Mouse (Mus musculus): ENCODE results near the gene Apoc1. TPM values are rescaled to one million over a fixed set of nuclear protein-coding genes. Genes with fewer than 3 reads are reported as not detected.

The Apoc1 gene
- 1 to 10 TPM; 2.2 to 8.9 TPM for total RNA-seq (2021)
- long read RNA-seq, experiment 1 = 0 reads
- long read RNA-seq, experiment 2, partial matches to known transcripts = 0 of 1 reads
- long read RNA-seq, experiment 2, other reads (novel, unspliced or antisense) = 0 of 1 reads

DNA sequence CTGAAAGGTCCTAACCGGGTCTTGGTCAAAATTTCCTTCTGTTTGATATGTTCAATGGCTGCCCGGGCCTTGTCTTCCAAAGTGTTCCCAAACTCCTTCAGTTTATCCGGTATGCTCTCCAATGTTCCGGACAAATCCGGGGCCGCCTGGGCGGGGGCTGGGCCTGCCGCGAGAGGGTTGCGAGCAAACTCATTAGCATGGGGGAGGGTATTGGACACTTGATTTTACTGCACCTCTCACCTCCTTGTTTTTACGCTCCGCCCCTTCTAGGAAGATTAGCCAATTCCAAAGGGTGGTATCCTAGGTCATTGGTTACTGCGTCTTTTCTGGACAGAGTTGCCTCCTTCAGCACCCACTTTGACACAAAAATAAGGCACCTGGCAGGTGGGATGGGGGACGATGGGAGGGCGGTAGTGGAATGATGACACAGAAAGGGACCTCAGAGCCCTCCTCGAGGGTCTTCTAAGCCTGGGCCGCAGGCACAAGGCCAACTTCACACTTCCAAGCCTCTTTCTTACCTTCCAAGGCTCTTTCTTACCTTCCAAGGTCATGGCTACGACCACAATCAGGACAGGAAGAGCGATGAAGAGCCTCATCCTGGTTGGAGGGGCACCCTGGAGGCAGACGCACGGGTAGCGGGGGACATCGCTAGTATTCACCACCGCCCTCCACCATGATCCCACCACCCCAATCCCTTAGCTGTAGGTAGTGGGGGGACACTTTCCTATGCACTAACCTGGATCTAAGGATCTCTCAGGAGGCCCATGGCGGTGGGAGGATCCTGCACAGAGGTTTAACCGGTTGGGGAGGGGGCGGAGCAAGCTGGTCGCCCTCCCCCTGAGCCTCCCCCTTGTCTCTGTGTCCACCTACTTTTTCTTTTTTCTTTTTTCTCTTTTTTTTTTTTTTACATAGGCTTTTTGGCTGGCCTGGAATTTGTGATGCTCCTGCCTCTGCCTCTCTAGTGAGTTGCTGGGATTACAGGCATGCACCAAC is at the start of gene Apoc1:
Gene Apoc1 (minus strand): TSS at position 788 of the 993 bp plus-strand sequence.
- no peak for DNase-seq
- intact Hi-C loops (cut with DNase I) = no loop called here

DNA sequence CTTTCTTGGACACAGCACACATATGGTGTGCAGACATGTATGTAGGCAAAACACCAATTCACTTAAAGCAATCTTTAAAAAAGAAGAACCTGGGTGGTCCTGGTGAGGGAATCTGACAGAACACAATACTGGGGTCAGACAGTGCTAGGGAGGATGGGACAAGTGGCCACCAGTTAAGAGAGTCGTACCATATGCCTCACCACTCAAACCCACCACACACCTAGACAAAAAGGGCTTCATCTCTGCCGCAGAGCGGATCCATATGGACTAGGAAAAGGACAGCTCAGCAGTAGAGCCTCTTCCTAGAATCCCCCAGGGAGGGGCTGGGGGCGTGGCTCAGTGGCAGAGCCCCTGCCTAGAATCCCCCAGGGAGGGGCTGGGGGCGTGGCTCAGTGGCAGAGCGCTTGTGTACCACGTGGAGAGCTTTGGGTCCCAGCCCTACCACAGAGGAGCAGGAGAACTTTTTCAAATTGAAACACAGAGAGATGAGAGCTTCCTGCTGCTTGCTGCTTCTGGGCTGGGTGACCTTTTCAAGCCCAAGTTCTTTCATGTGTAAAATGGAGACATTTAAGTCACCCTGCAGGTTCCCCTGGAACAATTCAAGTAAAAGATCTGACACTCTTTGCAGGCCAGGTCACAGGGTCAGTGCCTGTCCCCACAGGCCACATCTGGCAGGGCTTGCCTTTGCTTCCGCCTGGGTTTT is 49.0 kb upstream of the Apoc1 start:
- DNase-seq = peak; percentile 26 to 38
- intact Hi-C loops (cut with DNase I) = no loop called here

DNA sequence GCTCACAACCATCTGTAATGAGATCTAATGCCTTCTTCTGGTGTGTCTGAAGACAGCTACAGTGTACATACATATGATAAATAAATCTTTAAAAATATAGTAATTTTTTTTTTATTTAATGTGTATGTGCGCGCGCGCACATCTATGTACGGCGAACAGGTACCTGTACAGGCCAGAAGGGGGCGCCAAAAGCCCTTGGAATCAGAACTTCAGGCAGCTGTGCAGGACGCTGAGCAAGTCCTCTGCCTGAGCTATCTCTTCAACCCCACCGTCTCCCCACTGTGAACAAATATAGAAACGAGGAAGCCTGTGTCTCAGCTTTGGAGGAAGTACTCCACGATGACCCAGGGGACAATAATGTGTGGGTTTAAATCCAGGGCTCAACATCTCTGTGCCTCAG is 47.8 kb upstream of the Apoc1 start:
- intact Hi-C loops (cut with DNase I) = no loop called here
- peak in 1 of 2 experiments; percentile 34 for DNase-seq

DNA sequence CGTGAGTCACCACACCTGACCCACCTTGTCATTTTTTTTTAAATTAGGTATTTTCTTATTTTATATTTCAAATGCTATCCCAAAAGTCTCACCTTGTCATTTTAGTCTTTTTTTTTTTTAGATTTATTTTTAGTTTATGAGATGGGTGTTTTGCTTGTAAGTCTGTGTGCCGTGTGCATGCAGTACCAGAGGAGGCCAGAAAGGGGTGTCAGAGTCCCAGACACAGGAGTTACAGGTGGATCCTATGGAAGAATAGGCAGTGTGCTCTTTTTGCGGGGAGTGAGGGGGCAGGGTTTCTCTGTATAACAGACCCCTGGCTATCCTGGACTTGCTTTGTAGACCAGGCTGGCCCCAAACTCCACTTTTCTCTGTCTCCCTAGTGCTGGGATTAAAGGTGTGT is 46.3 kb upstream of the Apoc1 start:
- DNase-seq = no peak
- intact Hi-C loops (cut with DNase I) = no loop called here

DNA sequence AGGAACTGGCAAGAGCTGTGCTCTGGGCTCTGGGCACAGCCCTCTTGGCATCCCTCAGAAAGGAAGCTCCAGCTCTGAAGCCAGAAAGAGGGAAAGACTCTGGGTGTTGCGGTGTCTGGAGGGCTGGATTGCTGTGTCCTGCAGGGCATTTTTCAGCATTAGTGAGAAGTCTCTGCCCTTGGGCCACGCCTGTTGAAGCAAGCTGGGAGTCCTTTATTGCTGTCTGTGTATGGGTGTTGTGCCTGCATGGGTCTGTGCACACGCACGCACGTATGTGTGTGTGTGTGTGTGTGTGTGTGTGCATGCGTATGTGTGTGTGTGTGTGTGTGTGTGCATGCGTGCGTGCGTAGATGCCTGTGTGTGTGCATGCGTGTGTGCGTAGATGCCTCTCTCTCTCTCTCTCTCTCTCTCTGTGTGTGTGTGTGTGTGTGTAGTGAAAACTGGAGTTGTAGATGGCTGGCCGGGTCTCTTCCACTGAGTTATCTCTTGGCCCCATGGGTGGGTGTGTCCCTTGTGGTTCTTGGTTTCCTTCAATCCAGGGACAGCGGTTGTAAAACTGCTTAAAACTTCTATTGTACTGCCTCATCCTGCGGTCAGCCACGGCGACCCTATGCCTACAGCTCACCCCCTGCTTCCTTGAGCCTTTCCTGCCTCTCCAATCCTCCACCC is 44.1 kb upstream of the Apoc1 start:
- no peak for DNase-seq
- intact Hi-C loops (cut with DNase I) = no loop called here

DNA sequence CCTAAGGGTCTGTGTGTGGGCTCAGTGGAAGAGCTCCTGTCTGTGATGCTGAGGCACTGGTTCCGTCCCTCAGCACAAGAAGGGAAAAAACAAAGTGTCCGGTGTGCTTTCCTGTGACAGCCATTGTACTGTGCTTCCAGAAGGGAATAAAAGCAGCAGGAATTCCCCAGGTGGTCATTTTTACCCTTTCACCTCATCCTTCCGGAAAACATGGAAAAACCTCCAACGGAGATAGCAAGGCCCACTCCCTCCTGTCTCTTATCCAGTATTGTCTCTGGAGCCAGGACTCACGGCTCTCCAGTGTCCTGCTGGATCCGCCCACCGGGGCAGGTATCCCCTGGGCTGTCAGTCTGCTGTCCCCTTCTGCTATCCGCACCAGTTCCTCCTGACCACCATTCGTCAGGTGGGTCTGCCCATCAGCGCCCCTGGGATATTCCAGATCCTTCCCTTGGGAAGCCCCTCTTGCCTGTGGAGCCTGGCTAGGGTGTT is 41.8 kb upstream of the Apoc1 start:
- intact Hi-C loops (cut with DNase I) = no loop called here
- no peak for DNase-seq

DNA sequence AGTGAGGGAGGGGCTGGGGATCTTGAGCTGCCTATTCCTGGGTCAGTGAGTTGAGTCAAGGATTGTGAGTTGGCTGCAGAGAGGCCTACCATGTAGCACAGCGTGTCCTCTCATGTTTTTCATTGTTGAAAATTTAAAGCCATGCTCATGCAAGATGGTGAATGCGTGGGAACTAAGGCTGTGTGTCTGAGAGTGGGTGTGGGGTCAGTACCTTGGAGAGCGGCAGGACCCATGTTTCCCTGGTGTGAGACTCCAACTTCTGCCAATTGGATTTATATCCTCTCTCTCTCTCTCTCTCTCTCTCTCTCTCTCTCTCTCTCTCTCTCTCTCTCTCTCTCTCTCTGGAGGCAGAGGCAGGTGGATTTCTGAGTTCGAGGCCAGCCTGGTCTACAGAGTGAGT is 34.1 kb upstream of the Apoc1 start:
- intact Hi-C loops (cut with DNase I) = no loop called here

DNA sequence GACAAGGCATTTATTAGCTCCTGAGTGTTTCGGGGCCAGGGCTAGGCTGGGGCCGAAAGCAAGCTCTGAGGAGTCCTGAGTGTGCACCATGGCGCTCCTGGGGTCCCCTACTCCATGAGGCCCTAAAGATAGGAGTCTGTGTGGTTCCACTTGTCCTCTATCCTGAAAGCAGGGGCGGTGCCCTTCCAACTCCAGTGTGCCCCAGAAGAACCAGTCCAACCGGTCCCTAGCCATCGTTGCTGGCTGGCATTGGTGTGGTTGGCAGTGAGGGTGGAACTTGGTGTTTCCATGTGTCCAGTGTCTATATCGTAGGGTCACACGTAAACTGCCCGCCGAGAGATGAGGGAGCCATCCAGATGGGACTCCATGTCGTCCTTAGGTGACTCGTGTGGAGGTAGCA is 31.7 kb upstream of the Apoc1 start:
- intact Hi-C loops (cut with DNase I) = no loop called here

More for the DNA sequence above, 34.1 kb upstream of the Apoc1 start:
- no peak for DNase-seq

DNA sequence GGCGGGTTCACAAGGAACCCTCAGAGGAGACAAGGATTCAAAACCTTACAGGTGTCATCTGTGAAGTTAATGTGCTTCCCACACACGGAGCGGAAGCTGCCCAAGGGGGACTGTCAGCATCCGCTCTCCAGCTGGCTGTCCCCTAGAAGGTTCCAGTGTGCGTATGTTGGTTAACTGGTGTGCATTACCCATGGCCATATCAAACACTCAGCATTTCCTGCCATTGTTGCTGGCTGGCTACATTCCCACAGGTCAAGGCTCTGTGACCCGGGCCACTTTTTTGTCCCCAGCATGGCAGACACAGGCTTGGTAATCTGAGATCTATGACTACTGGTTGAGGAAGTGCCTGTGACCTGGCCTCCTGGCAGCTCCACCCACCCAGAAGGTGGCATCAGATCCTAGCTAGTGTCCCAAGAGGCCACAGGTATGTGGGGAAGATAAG is 30.3 kb upstream of the Apoc1 start:
- peak; percentile 62 to 66 for DNase-seq
- intact Hi-C loops (cut with DNase I) = no loop called here

More for the DNA sequence above, 31.7 kb upstream of the Apoc1 start:
- no peak for DNase-seq

DNA sequence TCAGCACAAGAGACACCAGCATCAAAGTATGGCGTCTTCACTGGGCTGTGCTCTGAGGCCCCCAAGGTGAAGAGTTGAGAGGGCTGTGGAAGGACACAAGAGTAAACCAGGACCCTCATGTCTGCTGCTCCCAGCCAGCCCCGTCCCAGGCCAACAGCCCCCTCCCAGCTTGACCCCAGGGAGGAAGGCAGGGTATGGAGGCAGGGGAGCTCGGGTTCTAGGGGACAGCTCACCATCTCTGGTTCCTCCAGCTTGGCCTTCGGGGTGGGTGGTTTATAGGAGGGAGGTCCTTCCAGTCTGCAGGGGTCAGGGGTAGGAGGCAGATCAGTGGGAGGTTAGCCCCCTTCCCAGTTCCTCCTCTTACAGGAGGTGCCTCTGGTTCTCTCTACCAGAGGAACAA is 26.7 kb upstream of the Apoc1 start:
- intact Hi-C loops (cut with DNase I) = no loop called here
- DNase-seq = no peak

DNA sequence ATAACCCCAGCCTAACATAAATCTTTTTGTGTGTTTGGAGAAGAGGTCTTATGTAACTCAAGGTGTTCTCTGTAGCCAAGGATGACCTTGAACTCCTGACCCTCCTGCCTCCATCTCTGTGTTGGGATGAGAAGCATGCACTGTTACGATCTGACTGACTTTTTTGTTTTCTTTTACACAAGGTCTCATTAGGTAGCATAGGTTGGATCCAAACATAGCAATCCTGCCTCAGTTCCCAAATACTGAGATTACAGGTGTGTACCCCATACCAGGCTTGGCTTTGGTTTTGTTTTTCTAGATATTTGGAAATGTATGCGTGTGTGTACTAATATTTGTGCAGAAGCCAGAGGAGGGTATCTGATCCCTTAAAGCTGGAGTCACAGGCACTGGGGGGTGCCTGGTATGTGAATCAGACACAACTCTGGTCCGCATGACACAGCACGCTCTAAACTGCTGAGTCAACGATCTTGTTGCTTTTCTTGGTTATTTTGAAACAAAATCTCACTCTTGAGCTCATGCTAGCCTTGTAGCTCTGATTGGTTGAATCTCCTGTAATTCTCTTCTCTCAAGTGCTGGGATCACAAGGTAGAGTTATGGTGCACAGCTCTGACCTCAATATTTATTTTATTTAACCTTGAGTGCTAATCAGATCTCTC is 26.0 kb upstream of the Apoc1 start:
- intact Hi-C loops (cut with DNase I) = no loop called here

DNA sequence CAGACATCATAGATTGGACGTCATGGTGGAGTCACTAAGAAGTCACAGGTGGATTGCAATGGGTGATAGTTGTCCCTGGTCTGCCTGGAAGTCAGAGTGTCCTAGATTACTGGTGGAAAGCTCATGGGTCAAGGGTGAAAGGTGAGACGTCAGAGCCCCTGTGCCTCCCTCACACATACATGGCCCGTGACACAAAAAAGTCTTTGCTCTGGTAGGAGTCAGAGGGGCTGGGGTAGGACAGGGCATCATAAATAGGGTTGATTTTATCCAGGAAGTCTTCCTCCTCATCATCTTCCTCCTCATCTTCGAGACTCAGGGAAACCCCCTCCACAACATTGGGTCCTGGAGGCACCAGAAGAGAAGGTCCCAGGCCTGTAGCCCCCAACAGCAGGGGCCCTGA is 24.9 kb upstream of the Apoc1 start:
- no peak for DNase-seq
- intact Hi-C loops (cut with DNase I) = loop anchor here (2.0 kb wide), 1 partner anchor 27 kb away; no protein-coding TSS in a partner anchor

More for the DNA sequence above, 26.0 kb upstream of the Apoc1 start:
- no peak for DNase-seq

DNA sequence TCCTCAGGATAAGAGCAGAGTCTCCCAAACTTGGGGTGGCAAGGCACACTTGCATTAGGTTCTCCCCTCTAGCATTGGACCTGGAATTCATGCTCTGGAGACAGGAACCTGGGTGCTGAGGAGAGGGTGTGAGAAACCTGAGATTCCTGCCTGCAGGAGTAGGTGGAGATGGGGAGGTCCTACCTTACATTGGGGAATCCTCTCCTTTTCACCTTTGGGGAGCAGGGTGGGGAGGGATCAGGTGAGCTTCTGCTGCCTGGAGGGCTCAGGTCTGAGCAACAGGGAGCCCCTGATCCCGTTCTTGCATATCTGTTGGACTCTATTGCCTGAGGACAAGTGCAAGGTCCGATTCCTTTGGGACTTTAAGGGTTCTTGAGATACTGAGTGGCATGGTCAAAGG is 24.4 kb upstream of the Apoc1 start:
- no peak for DNase-seq
- intact Hi-C loops (cut with DNase I) = loop anchor here (1.0 to 2.0 kb wide), 2 partner anchors 28 to 32 kb away; no protein-coding TSS in a partner anchor

DNA sequence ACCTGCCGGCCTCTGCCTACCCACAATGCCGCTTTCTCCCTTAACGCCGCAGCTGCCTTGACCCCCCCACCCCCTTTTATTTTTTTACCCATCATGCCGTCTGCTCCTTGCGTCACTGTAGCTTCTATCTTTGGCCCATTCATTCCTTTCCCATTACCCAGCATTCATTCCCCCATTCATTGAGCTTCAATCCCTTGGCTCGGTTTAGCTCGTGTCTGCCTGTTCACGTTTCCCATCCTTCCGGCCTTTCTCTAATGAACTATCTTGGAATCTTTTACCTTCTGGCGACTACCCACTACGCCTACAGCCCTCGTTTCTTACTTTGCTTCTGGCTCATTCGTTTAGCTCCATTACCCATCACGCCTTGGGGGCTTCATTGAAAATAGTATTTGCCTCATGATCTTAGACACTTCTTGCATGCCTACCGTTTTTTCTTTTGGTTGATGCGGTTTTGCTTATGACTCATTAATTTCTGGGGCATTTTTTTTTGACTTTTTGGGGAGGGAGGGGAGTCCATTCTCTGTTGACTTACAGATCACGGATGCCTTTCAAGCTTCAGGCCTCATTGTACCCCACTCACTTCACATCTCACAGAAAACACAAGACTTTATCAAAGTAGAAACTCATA is 23.7 kb upstream of the Apoc1 start:
- intact Hi-C loops (cut with DNase I) = loop anchor here (1.0 to 2.0 kb wide), 2 partner anchors 29 to 33 kb away; no protein-coding TSS in a partner anchor
- no peak for DNase-seq

DNA sequence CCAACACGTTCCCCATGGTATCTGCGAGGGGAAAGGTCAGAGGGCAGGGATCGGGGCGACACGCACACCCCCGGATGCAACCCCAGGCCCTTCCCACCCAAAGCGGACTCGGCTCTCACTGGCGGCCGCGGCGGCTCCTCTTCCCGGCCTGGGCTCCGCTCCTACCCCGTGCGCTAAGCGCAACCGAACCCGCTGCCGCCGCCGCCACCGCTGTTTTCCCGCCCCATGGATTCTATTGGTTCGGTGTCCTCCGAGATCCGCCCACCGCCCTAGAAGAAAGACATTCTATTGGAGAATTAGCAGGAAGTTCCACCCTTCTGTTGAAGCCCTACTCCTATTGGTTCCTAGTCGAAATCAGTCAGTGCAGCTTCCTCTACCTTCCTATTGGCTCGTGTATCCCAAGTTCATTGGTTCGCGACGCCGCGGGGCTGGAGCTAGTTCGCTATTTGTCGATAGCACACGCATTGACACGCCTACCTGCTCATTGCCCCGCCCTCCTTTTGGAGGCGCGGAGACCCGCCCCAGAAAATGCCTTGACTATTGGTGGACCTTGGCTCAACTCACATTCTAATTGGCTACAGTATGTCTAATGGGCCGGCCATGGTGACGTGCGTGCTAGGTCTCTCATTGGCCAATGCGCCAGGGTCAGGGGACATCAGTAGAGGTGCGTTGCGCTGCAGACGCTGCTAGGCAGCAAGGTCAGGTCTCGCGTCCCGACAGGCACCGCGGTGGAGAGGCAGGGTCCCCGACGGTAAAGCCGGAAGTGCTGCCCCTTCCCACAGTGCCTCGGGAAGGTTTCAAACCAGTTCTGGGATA is 23.0 kb upstream of the Apoc1 start, which contains the start of gene Tomm40:
Gene Tomm40 (minus strand): TSS at position 200 of the 816 bp plus-strand sequence.
- DNase-seq = peak; percentile 97
- intact Hi-C loops (cut with DNase I) = loop anchor here (1.0 to 2.0 kb wide), 2 partner anchors 29 to 34 kb away; no protein-coding TSS in a partner anchor

DNA sequence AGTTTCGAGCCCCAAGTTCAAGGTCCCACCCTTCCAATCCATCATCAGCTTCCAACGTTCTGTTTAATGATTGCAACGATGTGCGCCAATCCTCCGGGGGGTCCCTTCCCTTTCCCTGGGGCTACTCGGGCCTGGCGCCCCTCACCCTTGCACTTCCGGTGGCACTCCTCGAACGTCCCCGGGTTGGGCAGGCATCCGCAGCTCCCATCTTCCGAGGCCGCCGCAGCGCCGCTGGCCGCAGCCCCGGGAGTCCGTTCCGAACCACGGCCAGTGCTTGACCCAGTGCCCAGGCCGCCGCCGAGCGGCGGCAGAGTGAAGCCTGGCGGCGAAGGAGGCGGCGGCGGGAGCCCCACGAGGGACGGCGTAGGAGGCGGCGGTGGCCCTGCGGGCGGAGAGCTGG is 22.4 kb upstream of the Apoc1 start:
- intact Hi-C loops (cut with DNase I) = loop anchor here (5.0 kb wide), 1 partner anchor 128 kb away; no protein-coding TSS in a partner anchor
- no peak for DNase-seq

DNA sequence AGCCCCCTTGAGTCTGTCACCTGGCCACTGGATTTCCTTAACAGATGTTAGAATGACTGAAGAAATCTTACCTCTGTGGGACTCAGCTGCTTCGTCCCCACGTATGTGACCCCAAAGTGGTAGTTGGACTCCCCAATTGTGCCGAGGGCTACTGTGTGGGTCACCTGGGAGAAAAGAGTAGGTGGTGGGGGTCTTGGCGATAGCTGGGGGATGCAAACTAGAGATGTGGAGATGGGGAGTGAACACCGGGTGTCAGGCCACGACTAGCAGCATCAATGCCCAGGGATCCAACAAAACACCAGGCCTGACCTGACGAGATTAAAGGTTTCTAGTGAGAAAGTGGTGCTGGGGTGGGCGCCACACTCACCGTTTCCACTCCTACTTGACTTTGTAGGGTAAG is 21.1 kb upstream of the Apoc1 start:
- intact Hi-C loops (cut with DNase I) = loop anchor here (2.0 to 5.0 kb wide), 2 partner anchors 45 to 126 kb away; no protein-coding TSS in a partner anchor

DNA sequence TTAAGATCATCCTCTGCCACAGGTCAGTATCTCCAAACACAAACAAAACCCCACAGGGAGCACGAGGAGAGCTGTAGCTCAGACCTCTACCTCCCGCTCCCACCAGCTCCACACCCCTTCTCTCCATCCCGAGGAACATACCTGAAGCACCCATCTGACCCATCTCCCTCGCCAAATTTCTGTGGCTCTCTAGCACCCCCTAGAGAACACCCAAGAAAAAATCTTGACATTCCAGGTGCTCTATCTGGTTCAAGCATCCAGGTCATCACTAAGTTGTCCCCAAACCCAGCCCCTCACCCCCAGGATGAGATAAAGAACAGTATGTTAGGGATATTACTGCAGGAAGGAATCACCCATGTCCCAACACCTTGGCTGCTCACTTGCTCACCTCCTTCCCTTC is 20.7 kb upstream of the Apoc1 start:
- no peak for DNase-seq
- intact Hi-C loops (cut with DNase I) = loop anchor here (2.0 to 5.0 kb wide), 2 partner anchors 44 to 126 kb away; no protein-coding TSS in a partner anchor

More for the DNA sequence above, 21.1 kb upstream of the Apoc1 start:
- DNase-seq = no peak
